Mouse (Mus musculus) liver, postnatal 0 days (tissue): Measurements from ENCODE around the gene Tjp1. TPM values are rescaled to one million over a fixed set of nuclear protein-coding genes. Genes with fewer than 3 reads are reported as not detected.

ENCODE experiments used
- ATAC-seq: fragments of 200-750 bp; cut with Nextera tagmentation; 2 replicates; pipeline ENCODE4 v1.8.0; 2017; ENCODE audit warnings: mild to moderate bottlenecking, moderate library complexity
- DNase-seq: peaks from one replicate; pipeline ENCODE4 v3.0.0-alpha.2; 2016
- H3K27ac ChIP-seq: fragments of 300-500 bp; sonication (generic); 2 replicates; pipeline ENCODE4 v1.5.1; 2014; ENCODE audit warnings: antibody characterized with exemption, moderate library complexity, mild to moderate bottlenecking, low read depth
- H3K27me3 ChIP-seq: fragments of 300-500 bp; sonication (generic); 2 replicates; pipeline ENCODE4 v1.6.1; 2014; ENCODE audit warnings: low read length, control low read depth, mixed read lengths; ENCODE audit not compliant: insufficient read depth
- H3K36me3 ChIP-seq: fragments of 300-500 bp; sonication (generic); replicated peaks from 2 replicates; pipeline ENCODE4 v1.6.1; 2014; ENCODE audit warnings: mild to moderate bottlenecking, control low read depth, low read length, moderate library complexity, mixed read lengths; ENCODE audit not compliant: insufficient read depth
- H3K4me1 ChIP-seq: fragments of 300-500 bp; sonication (generic); 2 replicates; pipeline ENCODE4 v1.6.1; 2014; ENCODE audit warnings: antibody characterized with exemption, mild to moderate bottlenecking, control low read depth; ENCODE audit not compliant: insufficient read depth
- H3K4me2 ChIP-seq: fragments of 300-500 bp; sonication (generic); 2 replicates; pipeline ENCODE4 v1.6.1; 2014; ENCODE audit warnings: low read depth, mild to moderate bottlenecking, low read length, moderate library complexity, mixed read lengths
- H3K4me3 ChIP-seq: fragments of 300-500 bp; sonication (generic); 2 replicates; pipeline ENCODE4 v1.5.1; 2014; ENCODE audit warnings: low read depth, low read length
- H3K9ac ChIP-seq: fragments of 300-500 bp; sonication (generic); replicated peaks from 2 replicates; pipeline ENCODE4 v1.6.1; 2014; ENCODE audit warnings: mild to moderate bottlenecking, moderate library complexity
- H3K9me3 ChIP-seq: fragments of 300-500 bp; sonication (generic); 2 replicates; pipeline ENCODE4 v1.6.1; 2016; ENCODE audit warnings: mild to moderate bottlenecking, control low read depth, low read length, mixed read lengths
- CTCF ChIP-seq: sonication (generic); IDR thresholded peaks from 2 replicates; pipeline ENCODE4 v1.5.1; 2016; ENCODE audit warnings: antibody characterized with exemption, low read depth
- EP300 ChIP-seq: IDR thresholded peaks from 2 replicates; pipeline ENCODE4 v1.6.1; 2016; ENCODE audit warnings: antibody characterized with exemption, low read depth, mild to moderate bottlenecking
- WGBS: fragments of 180-500 bp; shearing (Covaris S2); extraction: QIAGEN DNeasy Blood & Tissue Kit; methylation state at CpG from one replicate; pipeline ENCODE4 v1.1.7; 2014; ENCODE audit not compliant: insufficient replicate concordance; 5-methylcytosine and 5-hydroxymethylcytosine counted together
- polyA plus RNA-seq: library from polyadenylated mRNA; unstranded; fragments of >200 nt; fragmentation: Nextera tagmentation; extraction: Ambion mirVana; gene quantifications from 2 replicates; pipeline ENCODE4 v1.2.1, GENCODE M21; 2015

Gene Tjp1
- polyA plus RNA-seq, 1 experiment from 2014 or later: 3.8 TPM

GRCm38 (mm10) chr7:65281960-65282359 is 245.6 kb downstream of the Tjp1 start:
- no peak for DNase-seq
- Histone ChIP-seq H3K27me3 (no peaks in the 10 kb centered on the region), H3K27ac (no peak overlapping the region), H3K9me3 (no peaks in the 10 kb centered on the region), H3K4me2 (no peak overlapping the region), H3K36me3 (no peaks in the 10 kb centered on the region), H3K4me1 (no peaks in the 10 kb centered on the region), H3K9ac (no peak overlapping the region), H3K4me3 (no peak overlapping the region)
- TF ChIP-seq EP300 (no peak), CTCF (no peak)
- WGBS: 69% methylated on average over 3 of the region's 3 CpGs
- ATAC-seq: no peak

- WGBS: 72% methylated on average over 10 of the region's 10 CpGs
- ATAC-seq: no peak
- no peak overlapping the region for H3K9ac ChIP-seq
Observed at GRCm38 (mm10) chr7:65280944-65281912, 246.4 kb downstream of the Tjp1 start.

GRCm38 (mm10) chr7:65279277-65279676 is 248.3 kb downstream of the Tjp1 start:
- no peaks in the 10 kb centered on the region for H3K4me1 ChIP-seq
- H3K27me3 ChIP-seq: no peaks in the 10 kb centered on the region
- no peak overlapping the region for H3K27ac ChIP-seq
- no peaks in the 10 kb centered on the region for H3K9me3 ChIP-seq
- no peak overlapping the region for H3K4me3 ChIP-seq
- H3K9ac ChIP-seq: no peak overlapping the region
- no peak for ATAC-seq
- 73% methylated on average over 13 of the region's 13 CpGs for WGBS
- H3K4me2 ChIP-seq: no peak overlapping the region
- TF ChIP-seq EP300: no peak
- no peak for TF ChIP-seq CTCF
- DNase-seq: no peak
- no peaks in the 10 kb centered on the region for H3K36me3 ChIP-seq

More at GRCm38 (mm10) chr7:65280944-65281912, 246.4 kb downstream of the Tjp1 start:
- Histone ChIP-seq H3K4me1 (no peaks in the 10 kb centered on the region), H3K9me3 (no peaks in the 10 kb centered on the region), H3K4me2 (no peak overlapping the region), H3K4me3 (no peak overlapping the region), H3K27ac (no peak overlapping the region), H3K36me3 (no peaks in the 10 kb centered on the region), H3K27me3 (no peaks in the 10 kb centered on the region)
- no peak for DNase-seq
- TF ChIP-seq CTCF (no peak), EP300 (no peak)

DNA sequence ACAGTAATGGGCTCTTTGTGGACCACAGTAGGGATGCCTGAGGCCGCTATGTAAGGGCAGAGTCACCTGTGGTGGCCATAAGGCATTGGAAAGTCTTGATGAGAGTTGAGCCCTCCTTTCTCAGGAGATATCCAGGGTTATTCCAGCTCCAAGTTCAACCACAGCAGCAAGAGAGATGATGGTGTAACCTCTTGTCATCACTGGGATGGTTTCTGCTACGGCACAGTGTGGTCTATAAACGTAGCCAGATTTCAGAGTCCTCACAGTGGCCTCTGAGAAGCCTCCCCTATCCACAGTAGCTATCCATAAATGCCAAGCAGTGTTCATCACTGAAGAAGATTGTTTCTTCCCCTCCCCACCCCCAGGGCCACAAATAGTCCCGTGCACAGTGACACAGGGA is 251.8 kb downstream of the Tjp1 start:
- no peak overlapping the region for H3K27ac ChIP-seq
- no peak for ATAC-seq

DNA sequence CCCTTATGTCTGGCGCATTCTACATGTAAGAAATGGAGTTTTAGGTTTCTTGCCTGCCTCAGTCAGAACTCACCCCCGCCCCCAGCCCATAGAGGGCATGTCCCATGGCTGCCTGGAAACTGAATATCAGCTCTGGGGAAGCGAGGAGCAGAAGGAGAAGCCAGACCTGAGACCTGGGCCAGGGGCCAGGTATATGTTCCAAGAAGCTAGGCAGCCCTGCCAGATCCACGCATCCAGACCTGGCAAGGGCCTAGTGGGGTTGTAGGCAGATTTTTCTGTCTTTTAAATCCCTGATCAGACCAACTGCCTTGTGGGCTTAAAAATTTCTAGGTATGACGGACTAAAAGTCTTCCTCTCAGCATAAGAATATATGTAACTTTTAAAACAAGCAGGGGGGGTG is 253.4 kb downstream of the Tjp1 start:
- H3K4me2 ChIP-seq: no peak overlapping the region
- WGBS: 82% methylated on average over 5 of the region's 5 CpGs
- no peak for ATAC-seq
- H3K9ac ChIP-seq: no peak overlapping the region
- no peak overlapping the region for H3K27ac ChIP-seq
- no peak for TF ChIP-seq CTCF
- no peak for TF ChIP-seq EP300
- H3K4me3 ChIP-seq: no peak overlapping the region
- no peaks in the 10 kb centered on the region for H3K4me1 ChIP-seq
- no peaks in the 10 kb centered on the region for H3K9me3 ChIP-seq
- no peaks in the 10 kb centered on the region for H3K36me3 ChIP-seq
- no peaks in the 10 kb centered on the region for H3K27me3 ChIP-seq
- no peak for DNase-seq

More for the DNA sequence above, 251.8 kb downstream of the Tjp1 start:
- no peak for DNase-seq
- no peak overlapping the region for H3K4me2 ChIP-seq
- H3K4me3 ChIP-seq: no peak overlapping the region
- H3K4me1 ChIP-seq: no peaks in the 10 kb centered on the region
- TF ChIP-seq EP300 (no peak), CTCF (no peak)
- H3K9ac ChIP-seq: no peak overlapping the region
- no peaks in the 10 kb centered on the region for H3K9me3 ChIP-seq
- no peaks in the 10 kb centered on the region for H3K27me3 ChIP-seq
- 63% methylated on average over 4 of the region's 4 CpGs for WGBS
- no peaks in the 10 kb centered on the region for H3K36me3 ChIP-seq

GRCm38 (mm10) chr7:65249656-65250055 is 277.9 kb downstream of the Tjp1 start:
- Histone ChIP-seq H3K9me3 (no peaks in the 10 kb centered on the region), H3K4me3 (no peak overlapping the region), H3K27ac (no peak overlapping the region), H3K4me1 (no peaks in the 10 kb centered on the region), H3K4me2 (no peak overlapping the region), H3K9ac (no peak overlapping the region), H3K36me3 (no peaks in the 10 kb centered on the region), H3K27me3 (no peaks in the 10 kb centered on the region)
- TF ChIP-seq CTCF (no peak), EP300 (no peak)
- DNase-seq: no peak
- no peak for ATAC-seq
- WGBS: 84% methylated on average over 8 of the region's 8 CpGs

Other genes with a start within 250 kb of the Tjp1 start
- 5.7 and 5.9 TPM in 2 replicates for gene Tarsl2, start 117.1 kb upstream of the Tjp1 start, polyA plus RNA-seq
- 42.8 and 45.0 TPM in 2 replicates for gene Tm2d3, start 163.4 kb upstream of the Tjp1 start, polyA plus RNA-seq